Mouse (Mus musculus) lung, postnatal 0 days (tissue): Measurements from ENCODE around the gene Abhd6.

ENCODE experiments used
- CTCF ChIP-seq: IDR thresholded peaks from 2 replicates; pipeline ENCODE4 v1.5.1; 2016; ENCODE audit warnings: antibody characterized with exemption, mild to moderate bottlenecking
- EP300 ChIP-seq: IDR thresholded peaks from 2 replicates; pipeline ENCODE4 v1.6.1; 2016; ENCODE audit warnings: antibody characterized with exemption, mild to moderate bottlenecking, control low read depth

GRCm38 (mm10) chr14:8098687-8098995, 95.9 kb downstream of the Abhd6 start:
- no peak for TF ChIP-seq CTCF
- TF ChIP-seq EP300 = no peak
